ENCODE assay signal across 8 mouse cellular contexts in genomic region chr3:156559826-156560471, GRCm38 (mm10). TPM values are rescaled to one million over a fixed set of nuclear protein-coding genes. Genes with fewer than 3 reads are reported as not detected.
DNase-seq lines count a peak whose midpoint lies in the region; ATAC-seq and TF ChIP-seq lines count a peak whose summit lies in the region.

No protein-coding gene starts in this region.

- ATAC-seq in heart, embryonic 12.5 days (ENCODE audit: insufficient number of reproducible peaks, low FRiP score), result no peak
- ATAC-seq in heart, postnatal 0 days (ENCODE audit: insufficient read depth, low read depth), result no peak
- ATAC-seq in neural tube, embryonic 14.5 days (ENCODE audit: low read depth), result peak; percentile 33

- H3K36me3 ChIP-seq in heart, embryonic 12.5 days, result no peaks in the 10 kb centered on the region
- no peaks in the 10 kb centered on the region for H3K36me3 ChIP-seq in heart, postnatal 0 days (replicated peaks; ENCODE audit: control insufficient read depth, insufficient read depth, low read length)
- H3K36me3 ChIP-seq in neural tube, embryonic 14.5 days (ENCODE audit: control insufficient read depth, insufficient read depth, low read length), result no peaks in the 10 kb centered on the region

- no peak overlapping the region for H3K27ac ChIP-seq in heart, embryonic 12.5 days (ENCODE audit: poor library complexity, severe bottlenecking)
- no peak overlapping the region for H3K27ac ChIP-seq in heart, postnatal 0 days (ENCODE audit: low read depth)
- H3K27ac ChIP-seq in neural tube, embryonic 14.5 days (ENCODE audit: low read depth, low read length), result peak overlapping the region; percentile 92

- H3K4me1 ChIP-seq in heart, embryonic 12.5 days (replicated peaks), result peaks cover 9% of the 10 kb centered on the region
- no peaks in the 10 kb centered on the region for H3K4me1 ChIP-seq in heart, postnatal 0 days (ENCODE audit: control insufficient read depth, insufficient read depth)
- no peaks in the 10 kb centered on the region; the same call in 1 of the 2 replicates for H3K4me1 ChIP-seq in neural tube, embryonic 14.5 days (ENCODE audit: control insufficient read depth, insufficient read depth, low read length)

- H3K27me3 ChIP-seq in heart, embryonic 12.5 days (replicated peaks), result peaks cover 38% of the 10 kb centered on the region
- H3K27me3 ChIP-seq in heart, postnatal 0 days (ENCODE audit: control insufficient read depth, insufficient read depth, low read length), result peaks cover 46% of the 10 kb centered on the region
- no peaks in the 10 kb centered on the region for H3K27me3 ChIP-seq in neural tube, embryonic 14.5 days (ENCODE audit: control insufficient read depth, insufficient read depth, low read length)

- WGBS in heart, embryonic 12.5 days, result 7% methylated on average over 19 of the region's 19 CpGs
- 8% methylated on average over 19 of the region's 19 CpGs for WGBS in heart, postnatal 0 days
- WGBS in neural tube, embryonic 14.5 days, result 1% methylated on average over 19 of the region's 19 CpGs

- no peak for TF ChIP-seq EP300 in heart, postnatal 0 days (IDR thresholded peaks at IDR 0.05; ENCODE audit: low read depth)

- intact Hi-C loops in heart, postnatal 25 days (cut with DNase I), result no loop called here

- DNase-seq in heart, postnatal 25 days (ENCODE audit: low spot score), result no peak
- peak; percentile 65 to 70 for DNase-seq in cerebellum, postnatal 36 days
- no peak for DNase-seq in heart, postnatal 0 days (ENCODE audit: low spot score)
- peak; percentile 36 to 47 for DNase-seq in left cerebral cortex, adult 8-10 months (ENCODE audit: low spot score in 2 of 2)
- no peak for DNase-seq in spleen, adult 18-20 months
- DNase-seq in spleen, postnatal 36 days (ENCODE audit: low spot score in 2 of 2), result no peak

- no peak overlapping the region for H3K9ac ChIP-seq in heart, embryonic 12.5 days
- no peak overlapping the region for H3K9ac ChIP-seq in heart, postnatal 0 days (replicated peaks; ENCODE audit: low read depth, low read length)
- H3K9ac ChIP-seq in neural tube, embryonic 14.5 days (replicated peaks; ENCODE audit: low read depth, low read length), result peak overlapping the region; percentile 52

- H3K4me2 ChIP-seq in heart, embryonic 12.5 days, result peak overlapping the region; percentile 96
- H3K4me2 ChIP-seq in heart, postnatal 0 days (ENCODE audit: low read depth, low read length), result peak overlapping the region; percentile 85
- H3K4me2 ChIP-seq in neural tube, embryonic 14.5 days (ENCODE audit: low read depth, low read length), result peak overlapping the region; percentile 76

- TF ChIP-seq CTCF in heart, postnatal 0 days (IDR thresholded peaks at IDR 0.05; ENCODE audit: low read depth), result no peak

- no peaks in the 10 kb centered on the region for H3K9me3 ChIP-seq in heart, embryonic 12.5 days (replicated peaks)
- H3K9me3 ChIP-seq in heart, postnatal 0 days (replicated peaks; ENCODE audit: control insufficient read depth, low read length), result no peaks in the 10 kb centered on the region
- no peaks in the 10 kb centered on the region for H3K9me3 ChIP-seq in neural tube, embryonic 14.5 days (ENCODE audit: control insufficient read depth, low read length)

- peak overlapping the region; percentile 69 for H3K4me3 ChIP-seq in heart, embryonic 12.5 days
- H3K4me3 ChIP-seq in heart, postnatal 0 days (ENCODE audit: low read depth, low read length), result peak overlapping the region; percentile 54
- peak overlapping the region; percentile 50 for H3K4me3 ChIP-seq in neural tube, embryonic 14.5 days (ENCODE audit: low read depth, low read length)

RNA-seq across cellular contexts. Expression of gene Negr1, which starts 1.6 kb away (rescaled TPM):
- 2.2 and 2.8 TPM in 2 replicates for polyA plus RNA-seq in heart, embryonic 12.5 days (2016; fragmentation: Nextera tagmentation; extraction: Ambion mirVana)
- total RNA-seq in heart, postnatal 25 days (2021), result 1 to 10 TPM in 1 of 2 experiments, under 1 TPM in 1; 0.75 to 1.0 TPM
- total RNA-seq in heart, postnatal 0 days (2014; rRNA removed; ENCODE audit: low replicate concordance), result 0.58 and 2.0 TPM in 2 replicates
- polyA plus RNA-seq in heart, postnatal 0 days (2015; fragmentation: Nextera tagmentation; extraction: Ambion mirVana), result 0.55 and 0.74 TPM in 2 replicates
- 100 to 1,000 TPM; 161 to 204 (median 191) TPM for total RNA-seq in left cerebral cortex, adult 8-10 months (2022)
- polyA plus RNA-seq in neural tube, embryonic 14.5 days (2014; fragmentation: Nextera tagmentation; extraction: Ambion mirVana), result 37.5 and 47.7 TPM in 2 replicates

Comparison
In these comparisons a context has a peak if more than half of its experiments do, and no peak if none do; other contexts are left out.
1. DNase-seq: peak in cerebellum, postnatal 36 days (2 of 2) and left cerebral cortex, adult 8-10 months (2 of 2); none in heart, postnatal 25 days (single experiment), heart, postnatal 0 days (single experiment), spleen, adult 18-20 months (0 of 2) and spleen, postnatal 36 days (0 of 2).
2. RNA of gene Negr1, which starts 1.6 kb away (total RNA-seq): 161 to 204 TPM in left cerebral cortex, adult 8-10 months; 0.58 to 2.0 TPM in heart, postnatal 0 days and 0.75 to 1.0 TPM in heart, postnatal 25 days; every median in the first group is over 10 times any median in the second.
3. Peak in every context shown above with its lines, with median percentiles within 50 percentile points of each other: H3K4me2 ChIP-seq and H3K4me3 ChIP-seq.